Mouse (Mus musculus) embryonic facial prominence, embryonic 10.5 days (tissue): Measurements from ENCODE around the gene Aff4. TPM values are rescaled to one million over a fixed set of nuclear protein-coding genes. Genes with fewer than 3 reads are reported as not detected.
"Not testable (repeated sequence)": the region's sequence is repeated elsewhere in the genome, so short reads cannot be mapped to it uniquely, and the experiment has no call there.

Source experiments
- DNase-seq: peaks from one replicate; pipeline ENCODE4 v3.0.0-alpha.2; 2017; ENCODE audit warnings: low spot score
- H3K27ac ChIP-seq: fragments of 300-500 bp; sonication (generic); replicated peaks from 2 replicates; pipeline ENCODE4 v1.5.1; 2016; ENCODE audit warnings: mild to moderate bottlenecking
- H3K27me3 ChIP-seq: fragments of 300-500 bp; sonication (generic); replicated peaks from 2 replicates; pipeline ENCODE4 v1.6.1; 2016; ENCODE audit warnings: low read depth, mild to moderate bottlenecking; ENCODE audit not compliant: poor library complexity, severe bottlenecking
- H3K36me3 ChIP-seq: fragments of 300-500 bp; sonication (generic); replicated peaks from 2 replicates; pipeline ENCODE4 v1.6.1; 2016; ENCODE audit warnings: mild to moderate bottlenecking, moderate library complexity
- H3K4me1 ChIP-seq: fragments of 300-500 bp; sonication (generic); 2 replicates; pipeline ENCODE4 v1.6.1; 2016
- H3K4me3 ChIP-seq: fragments of 300-500 bp; sonication (generic); 2 replicates; pipeline ENCODE4 v1.5.1; 2016; ENCODE audit warnings: mild to moderate bottlenecking, moderate library complexity
- H3K9me3 ChIP-seq: fragments of 300-500 bp; sonication (generic); 2 replicates; pipeline ENCODE4 v1.6.1; 2016; ENCODE audit warnings: mild to moderate bottlenecking
- WGBS: fragments of 180-500 bp; shearing (Covaris S2); methylation state at CpG from one replicate; pipeline ENCODE4 v1.1.7; 2016; 5-methylcytosine and 5-hydroxymethylcytosine counted together
- polyA plus RNA-seq: library from polyadenylated mRNA; unstranded; fragments of >200 nt; fragmentation: Nextera tagmentation; extraction: Ambion mirVana; gene quantifications from 2 replicates; pipeline ENCODE4 v1.2.1, GENCODE M21; 2016

Gene Aff4
- polyA plus RNA-seq, 1 experiment from 2014 or later, result 42.7 TPM

- H3K27me3 ChIP-seq, H3K9me3 ChIP-seq, H3K4me3 ChIP-seq, DNase-seq, H3K36me3 ChIP-seq, H3K27ac ChIP-seq: not testable (repeated sequence)
- peaks cover 11% of the 10 kb centered on the region for H3K4me1 ChIP-seq
- WGBS, result 90% methylated on average over 3 of the region's 3 CpGs
Observed at GRCm38 (mm10) chr11:53318568-53318967, 32.1 kb upstream of the Aff4 start.

GRCm38 (mm10) chr11:53319867-53320266 lies 30.8 kb upstream of the Aff4 start:
- 95% methylated on average over 13 of the region's 13 CpGs for WGBS
- H3K4me3 ChIP-seq, H3K27ac ChIP-seq, H3K36me3 ChIP-seq, DNase-seq, H3K9me3 ChIP-seq, H3K27me3 ChIP-seq: not testable (repeated sequence)
- peaks cover 11% of the 10 kb centered on the region for H3K4me1 ChIP-seq

- peaks cover 9% of the 10 kb centered on the region for H3K4me1 ChIP-seq
- H3K9me3 ChIP-seq, result no peaks in the 10 kb centered on the region
- peak within 1 kb of the TSS; percentile 77 for H3K4me3 ChIP-seq
- no peaks in the 10 kb centered on the region for H3K27me3 ChIP-seq
- under 1% methylated on average over 21 of the region's 21 CpGs for WGBS
- H3K36me3 ChIP-seq, result peaks cover 27% of the 10 kb centered on the region
- H3K27ac ChIP-seq, result peak within 1 kb of the TSS; percentile 89
- peak; percentile 91 for DNase-seq
Observed at GRCm38 (mm10) chr11:53324512-53324968, 26.1 kb upstream of the Aff4 start, which contains the start of gene Zcchc10. Gene Zcchc10 (plus strand): TSS chr11:53324679.

- no peaks in the 10 kb centered on the region for H3K27me3 ChIP-seq
- peaks cover 73% of the 10 kb centered on the region for H3K36me3 ChIP-seq
- H3K9me3 ChIP-seq, result no peaks in the 10 kb centered on the region
- 87% methylated on average over 7 of the region's 7 CpGs for WGBS
- H3K27ac ChIP-seq, result no peak overlapping the region
- no peak for DNase-seq
- no peak overlapping the region for H3K4me3 ChIP-seq
- H3K4me1 ChIP-seq, result peaks cover 5% of the 10 kb centered on the region
Observed at GRCm38 (mm10) chr11:53330325-53330724, 20.3 kb upstream of the Aff4 start.

GRCm38 (mm10) chr11:53331121-53331520 lies 19.5 kb upstream of the Aff4 start:
- no peak for DNase-seq
- no peak overlapping the region for H3K27ac ChIP-seq
- no peaks in the 10 kb centered on the region for H3K9me3 ChIP-seq
- no peak overlapping the region for H3K4me3 ChIP-seq
- WGBS, result 93% methylated on average over 6 of the region's 6 CpGs
- no peaks in the 10 kb centered on the region for H3K27me3 ChIP-seq
- peaks cover 7% of the 10 kb centered on the region for H3K4me1 ChIP-seq
- H3K36me3 ChIP-seq, result peaks cover 73% of the 10 kb centered on the region

GRCm38 (mm10) chr11:53332076-53332680 lies 18.5 kb upstream of the Aff4 start:
- Histone ChIP-seq H3K27ac (no peak overlapping the region), H3K36me3 (peaks cover 69% of the 10 kb centered on the region), H3K4me3 (no peak overlapping the region), H3K4me1 (peaks cover 7% of the 10 kb centered on the region), H3K9me3 (no peaks in the 10 kb centered on the region), H3K27me3 (no peaks in the 10 kb centered on the region)
- 88% methylated on average over 14 of the region's 14 CpGs for WGBS
- DNase-seq, result no peak

- Histone ChIP-seq H3K27ac (no peak overlapping the region), H3K4me1 (peaks cover 7% of the 10 kb centered on the region), H3K36me3 (peaks cover 34% of the 10 kb centered on the region), H3K27me3 (no peaks in the 10 kb centered on the region), H3K4me3 (no peak overlapping the region), H3K9me3 (no peaks in the 10 kb centered on the region)
- WGBS, result 35% methylated on average over 3 of the region's 3 CpGs
- DNase-seq, result no peak
Observed at GRCm38 (mm10) chr11:53335505-53336181, 15.0 kb upstream of the Aff4 start.

GRCm38 (mm10) chr11:53336182-53336571 lies 14.5 kb upstream of the Aff4 start:
- Histone ChIP-seq H3K4me3 (no peak overlapping the region), H3K27ac (no peak overlapping the region), H3K4me1 (peaks cover 7% of the 10 kb centered on the region), H3K27me3 (no peaks in the 10 kb centered on the region), H3K36me3 (peaks cover 29% of the 10 kb centered on the region), H3K9me3 (no peaks in the 10 kb centered on the region)
- DNase-seq, result no peak

- Histone ChIP-seq H3K36me3 (peaks cover 22% of the 10 kb centered on the region), H3K9me3 (no peaks in the 10 kb centered on the region), H3K4me3 (no peak overlapping the region), H3K27ac (no peak overlapping the region), H3K4me1 (peaks cover 7% of the 10 kb centered on the region), H3K27me3 (no peaks in the 10 kb centered on the region)
- 77% methylated on average over 1 of the region's 1 CpGs for WGBS
- DNase-seq, result no peak
Observed at GRCm38 (mm10) chr11:53336924-53337323, 13.7 kb upstream of the Aff4 start.

- no peaks in the 10 kb centered on the region for H3K27me3 ChIP-seq
- H3K9me3 ChIP-seq, result no peaks in the 10 kb centered on the region
- peaks cover 10% of the 10 kb centered on the region for H3K4me1 ChIP-seq
- 62% methylated on average over 8 of the region's 8 CpGs for WGBS
- no peak overlapping the region for H3K4me3 ChIP-seq
- H3K36me3 ChIP-seq, result peaks cover 14% of the 10 kb centered on the region
- no peak for DNase-seq
- no peak overlapping the region for H3K27ac ChIP-seq
Observed at GRCm38 (mm10) chr11:53337684-53338083, 12.9 kb upstream of the Aff4 start.

GRCm38 (mm10) chr11:53341019-53341418 lies 9.6 kb upstream of the Aff4 start:
- H3K4me1 ChIP-seq, result peaks cover 11% of the 10 kb centered on the region
- WGBS, result 92% methylated on average over 10 of the region's 10 CpGs
- not testable (repeated sequence) for H3K9me3 ChIP-seq, H3K27ac ChIP-seq, H3K36me3 ChIP-seq, DNase-seq, H3K27me3 ChIP-seq, H3K4me3 ChIP-seq

GRCm38 (mm10) chr11:53342711-53343110 lies 7.9 kb upstream of the Aff4 start:
- WGBS, result 69% methylated on average over 5 of the region's 5 CpGs
- no peaks in the 10 kb centered on the region for H3K36me3 ChIP-seq
- no peak for DNase-seq
- H3K4me3 ChIP-seq, result no peak overlapping the region
- no peaks in the 10 kb centered on the region for H3K27me3 ChIP-seq
- H3K4me1 ChIP-seq, result peaks cover 12% of the 10 kb centered on the region
- no peaks in the 10 kb centered on the region for H3K9me3 ChIP-seq
- H3K27ac ChIP-seq, result no peak overlapping the region

- H3K36me3 ChIP-seq, result no peaks in the 10 kb centered on the region
- no peak overlapping the region for H3K27ac ChIP-seq
- H3K27me3 ChIP-seq, result no peaks in the 10 kb centered on the region
- 28% methylated on average over 5 of the region's 5 CpGs for WGBS
- H3K4me3 ChIP-seq, result no peak overlapping the region
- peaks cover 12% of the 10 kb centered on the region for H3K4me1 ChIP-seq
- H3K9me3 ChIP-seq, result no peaks in the 10 kb centered on the region
- DNase-seq, result no peak
Observed at GRCm38 (mm10) chr11:53345328-53345727, 5.3 kb upstream of the Aff4 start.
